Mouse (Mus musculus) brain, embryonic 14.5 days (tissue): Measurements from ENCODE around the gene Tgif2. TPM values are rescaled to one million over a fixed set of nuclear protein-coding genes. Genes with fewer than 3 reads are reported as not detected.
"Not testable (repeated sequence)": the region's sequence is repeated elsewhere in the genome, so short reads cannot be mapped to it uniquely, and the experiment has no call there.

Experiments
- DNase-seq: peaks from one replicate; pipeline ENCODE4 v3.0.0-alpha.2; 2011; ENCODE audit warnings: low read depth
- CTCF ChIP-seq: fragments of 200-500 bp; IDR thresholded peaks from 2 replicates; pipeline ENCODE4 v1.5.1; 2012; ENCODE audit warnings: inconsistent platforms, mild to moderate bottlenecking, moderate library complexity, borderline replicate concordance; ENCODE audit not compliant: insufficient read depth, insufficient read length; ENCODE audit errors: extremely low read depth
- POLR2A ChIP-seq: fragments of 200-500 bp; IDR thresholded peaks from 2 replicates; pipeline ENCODE4 v1.6.1; 2012; ENCODE audit warnings: mild to moderate bottlenecking, inconsistent platforms, borderline replicate concordance; ENCODE audit not compliant: poor library complexity, insufficient read depth, insufficient read length, severe bottlenecking; ENCODE audit errors: extremely low read depth
- polyA plus RNA-seq: library from polyadenylated mRNA; depleted of rRNA; stranded (reverse); fragments of >200 nt; gene quantifications from 2 replicates; pipeline ENCODE4 v1.2.3, GENCODE M21; 2012

The Tgif2 gene
- polyA plus RNA-seq, 1 experiment, result 32.5 TPM

DNA sequence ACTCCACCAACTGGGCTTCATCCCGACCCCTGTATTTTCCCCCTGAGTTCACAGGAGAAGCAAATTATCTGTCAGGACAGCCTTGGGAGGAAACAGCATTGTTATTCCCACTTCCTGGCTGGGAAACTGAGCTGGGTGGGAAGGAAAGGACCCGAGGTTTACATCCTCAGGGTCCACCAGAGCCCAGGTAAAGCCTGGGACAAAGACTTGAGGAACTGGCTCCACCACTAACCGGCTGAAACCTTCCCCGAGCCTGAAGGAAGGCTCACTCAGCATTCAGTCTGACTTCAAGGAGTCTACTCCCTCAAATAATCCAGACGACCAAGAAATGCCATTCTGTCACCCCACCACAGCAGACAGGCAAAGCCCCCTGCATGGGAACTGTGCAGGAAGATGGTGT, 24.9 kb upstream of the Tgif2 start:
- no peak for TF ChIP-seq CTCF
- no peak for TF ChIP-seq POLR2A
- DNase-seq, result no peak

DNA sequence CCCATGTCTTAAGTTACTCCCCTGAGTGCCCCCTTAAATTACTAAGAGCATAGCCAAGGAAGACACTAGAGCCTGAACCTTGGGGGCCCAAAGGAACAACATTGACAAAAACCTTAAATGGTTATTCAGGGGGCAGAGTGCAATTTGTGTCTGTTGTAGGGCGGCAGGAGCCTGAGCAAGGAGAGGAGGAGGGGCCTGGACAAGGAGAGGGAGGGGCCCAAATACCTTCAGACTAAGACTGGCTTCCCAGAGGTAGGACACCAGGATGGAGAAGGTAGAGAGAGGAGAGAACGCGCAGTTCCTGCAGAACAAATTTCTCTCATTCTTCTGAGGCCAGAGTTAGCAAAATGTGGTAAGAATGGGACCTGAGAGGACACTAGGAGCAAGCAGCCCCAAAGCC, 24.4 kb upstream of the Tgif2 start:
- no peak for DNase-seq
- TF ChIP-seq POLR2A (no peak), CTCF (no peak)

DNA sequence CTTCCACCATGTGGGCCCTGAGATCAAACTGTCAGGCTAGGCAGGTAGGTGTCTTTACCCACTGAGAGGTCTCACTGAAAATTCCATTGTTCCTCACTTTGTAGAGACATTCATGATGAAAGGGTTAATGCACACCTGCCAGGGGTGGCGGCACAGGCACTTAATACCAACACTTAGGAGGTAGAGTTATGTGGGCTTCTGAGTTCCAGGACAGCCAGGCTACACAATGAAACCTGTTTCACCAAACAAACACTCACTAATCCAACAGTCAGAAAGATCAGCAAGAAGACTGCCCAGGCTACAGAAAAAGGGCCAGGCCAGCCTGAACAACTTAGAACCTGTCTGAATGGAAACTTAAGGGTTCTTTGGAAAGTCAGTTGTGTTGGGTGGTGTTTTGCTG, 23.7 kb upstream of the Tgif2 start:
- no peak for DNase-seq
- TF ChIP-seq CTCF, result no peak
- no peak for TF ChIP-seq POLR2A

DNA sequence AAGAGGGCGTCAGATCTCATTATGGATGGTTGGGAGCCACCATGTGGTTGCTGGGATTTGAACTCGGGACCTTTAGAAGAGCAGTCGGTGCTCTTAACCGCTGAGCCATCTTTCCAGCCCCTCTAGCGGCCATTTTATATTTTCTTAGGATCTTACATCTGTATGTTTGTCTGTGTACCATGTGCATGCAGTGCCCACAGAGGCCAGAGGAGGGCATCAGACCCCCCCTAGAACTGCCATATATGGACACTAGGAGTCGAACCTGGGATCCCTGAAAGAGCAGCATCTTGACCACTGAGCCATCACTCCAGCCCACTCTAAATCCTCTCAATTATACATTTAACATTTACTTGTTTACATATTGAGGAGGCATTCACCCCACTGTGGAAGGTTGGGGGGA, 14.7 kb upstream of the Tgif2 start:
- not testable (repeated sequence) for DNase-seq

DNA sequence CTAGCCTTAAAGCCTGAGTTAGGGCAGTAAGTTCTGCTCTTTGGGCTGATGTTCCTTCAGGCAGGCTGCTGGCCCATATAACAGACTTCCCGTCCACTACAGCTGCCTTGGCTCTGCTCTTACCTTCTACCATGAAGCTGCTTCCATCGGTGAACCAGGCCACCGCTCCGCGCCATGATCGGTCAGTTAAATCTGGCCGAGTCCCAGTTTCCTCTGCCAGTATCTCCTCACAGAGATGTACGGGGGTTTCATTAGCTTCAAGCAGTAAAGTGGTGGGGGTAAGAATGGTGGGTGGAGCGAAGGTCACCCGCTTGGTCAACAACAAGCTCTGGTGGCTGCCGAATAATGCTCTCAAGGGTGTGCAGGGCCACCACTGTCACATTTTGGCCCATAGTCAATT, 5.5 kb upstream of the Tgif2 start:
- TF ChIP-seq POLR2A (no peak), CTCF (no peak)
- no peak for DNase-seq

DNA sequence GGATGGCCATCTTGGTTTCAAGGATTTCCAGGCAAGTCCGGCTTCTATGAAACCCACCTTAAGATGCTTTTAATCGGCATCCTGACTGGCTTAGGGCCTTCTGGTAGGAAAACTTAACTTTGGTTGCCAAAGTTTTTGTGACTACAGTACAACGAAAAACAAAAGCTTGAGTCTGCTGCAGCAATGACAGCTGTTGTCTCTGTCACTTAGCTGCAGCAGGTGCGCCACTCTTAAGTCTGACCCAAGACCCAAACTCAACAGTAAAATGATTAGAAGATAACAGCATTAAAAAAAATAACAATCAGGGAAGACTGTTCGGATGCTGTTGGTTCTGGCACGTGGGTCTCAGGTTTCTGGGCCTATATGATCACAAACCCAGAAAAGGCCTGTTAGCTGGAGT, 968 bp upstream of the Tgif2 start:
- DNase-seq, result no peak

DNA sequence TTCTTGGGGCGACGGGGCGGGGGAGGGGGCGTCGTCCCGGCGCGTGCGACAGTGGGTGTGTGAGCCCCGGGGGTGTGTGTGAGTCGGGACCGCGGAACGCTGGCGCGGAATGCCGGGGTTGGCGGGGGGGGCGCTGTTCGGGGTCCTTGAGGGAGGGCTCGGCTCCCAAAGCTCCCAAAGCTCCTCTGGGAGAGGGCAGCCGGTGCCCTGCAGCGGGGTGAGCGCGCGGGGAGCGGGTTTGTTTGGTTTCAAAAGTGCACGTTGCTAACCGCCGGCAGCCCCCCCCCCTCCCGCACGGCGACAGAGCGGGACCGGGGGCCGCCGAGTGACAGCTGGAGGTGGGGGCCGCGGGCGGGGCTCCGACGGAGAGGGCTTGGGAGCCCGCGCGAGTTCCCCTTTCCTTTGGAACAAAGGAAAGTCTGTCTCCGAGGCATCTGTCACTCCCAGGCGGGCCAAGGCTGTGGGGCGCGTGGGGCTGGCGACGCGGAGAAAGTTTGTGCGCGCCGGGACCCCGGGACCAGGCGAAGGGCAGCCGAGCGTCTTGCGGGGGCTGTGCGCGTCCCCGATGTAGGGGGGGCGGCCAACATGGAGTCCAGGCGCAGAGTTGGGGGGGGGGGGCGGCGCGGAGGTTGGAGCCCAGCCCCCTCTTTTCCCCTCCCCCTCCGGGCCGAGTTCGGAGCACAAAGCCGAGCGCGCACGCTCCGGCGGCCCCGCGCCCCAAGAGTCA, 657 bp downstream of the Tgif2 start:
- DNase-seq, result peak; percentile 75
- TF ChIP-seq POLR2A, result no peak

More for the DNA sequence above, 968 bp upstream of the Tgif2 start:
- TF ChIP-seq POLR2A (no peak), CTCF (no peak)

DNA sequence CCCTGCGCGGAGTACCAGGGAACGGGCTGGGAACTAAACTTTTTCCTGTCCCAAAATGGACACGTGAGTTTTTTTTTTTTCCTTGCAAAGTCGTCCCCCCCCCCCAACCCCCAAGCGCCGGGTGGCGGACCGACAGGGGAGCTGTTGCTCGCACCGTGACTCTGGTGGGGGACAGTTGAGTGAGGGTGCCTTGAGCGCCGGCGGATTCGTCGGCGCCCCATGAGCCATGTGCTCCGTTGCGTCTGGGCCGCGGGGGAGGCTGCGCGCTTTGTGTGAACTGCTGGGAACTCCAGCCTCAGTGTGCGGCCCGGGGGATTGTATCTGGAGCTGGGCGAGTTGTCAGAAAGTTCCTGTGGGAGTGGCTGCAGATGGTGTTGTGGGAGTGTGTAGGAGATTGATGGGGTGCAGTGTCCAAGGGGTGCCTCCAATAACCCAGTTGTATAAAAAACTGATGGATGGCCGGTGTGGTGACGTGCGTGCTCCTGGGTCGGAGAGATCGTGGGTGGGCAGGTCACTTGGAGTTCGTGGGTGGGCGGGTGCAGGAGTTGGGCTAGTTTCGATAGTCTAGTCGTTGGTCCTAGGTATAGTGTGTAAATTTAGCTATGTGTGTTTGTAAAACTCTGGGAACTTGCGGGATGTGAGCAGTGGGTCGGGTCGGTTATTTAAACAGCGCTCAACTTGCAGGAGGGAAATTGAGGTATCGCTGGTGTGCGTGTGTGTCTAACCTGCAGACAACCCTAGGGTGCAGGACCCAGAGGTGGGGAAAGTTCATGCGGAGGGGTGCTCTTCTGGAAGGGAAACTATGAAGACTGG, 1.4 kb downstream of the Tgif2 start:
- TF ChIP-seq CTCF (no peak), POLR2A (0 out of 2 replicates have a peak, but pooled peaks have one; percentile 1)
- peak; percentile 73 for DNase-seq

DNA sequence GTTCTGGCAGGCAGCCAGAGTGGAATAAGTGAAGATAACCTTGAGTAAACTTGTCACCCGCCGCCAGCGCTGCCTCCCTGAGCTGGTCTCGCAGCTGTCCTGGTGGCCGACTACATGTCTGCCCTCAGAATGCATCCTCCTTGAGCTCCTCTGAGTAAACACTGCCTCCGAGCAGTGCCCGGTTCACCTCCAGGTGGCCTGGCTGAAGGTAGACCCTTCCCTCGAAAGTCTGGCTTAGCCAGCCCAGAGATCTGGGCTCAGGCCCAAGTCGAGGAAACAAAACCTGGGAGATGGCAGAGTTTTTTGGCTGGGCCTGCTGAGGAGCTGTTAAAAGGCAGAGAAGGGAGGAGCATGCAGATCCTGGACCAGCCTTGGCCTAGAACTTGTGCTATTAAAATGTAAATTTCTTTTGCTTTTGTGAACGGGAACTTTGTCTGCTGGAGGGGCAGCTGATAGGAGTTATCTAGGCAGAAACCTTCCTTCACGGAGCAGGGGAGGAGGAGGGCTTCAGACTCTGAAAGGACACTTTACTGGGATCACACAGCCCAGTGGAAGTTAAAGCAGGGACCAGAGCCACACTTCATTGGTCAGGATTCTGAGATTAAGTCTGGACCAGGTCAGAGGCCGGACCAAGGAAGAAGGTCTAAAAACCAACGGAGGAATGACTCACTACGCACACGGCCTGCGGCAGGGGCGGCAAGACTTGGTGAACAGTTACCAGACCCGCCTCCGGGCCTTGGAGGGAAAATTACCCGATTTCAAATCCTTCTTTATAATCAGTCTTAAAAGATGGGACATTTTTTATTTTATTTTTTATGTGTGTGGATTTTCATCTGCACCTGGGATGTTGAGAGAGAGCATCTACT, 2.3 kb downstream of the Tgif2 start:
- DNase-seq, result peak; percentile 93
- TF ChIP-seq POLR2A, result no peak
- TF ChIP-seq CTCF, result no peak

DNA sequence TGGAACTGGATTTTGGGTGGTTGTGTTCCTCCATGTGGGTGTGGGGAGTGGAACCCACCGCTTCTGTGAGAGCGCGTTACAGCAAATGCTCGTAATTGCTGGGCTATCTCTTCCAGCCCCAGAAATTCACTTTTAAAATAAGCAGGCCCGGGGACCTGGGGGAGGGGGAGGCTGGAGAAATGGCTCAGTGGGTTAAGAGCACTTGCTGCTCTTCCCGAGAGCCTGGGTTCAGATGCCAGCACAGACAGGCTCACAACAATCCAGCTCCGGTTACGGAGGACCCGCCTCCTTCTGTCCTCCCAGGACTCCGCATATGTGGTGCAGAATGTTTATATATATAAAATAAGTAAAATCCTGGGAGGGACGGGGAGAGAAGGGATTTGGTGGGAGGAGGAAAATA, 2.9 kb downstream of the Tgif2 start:
- DNase-seq, result peak; percentile 37

DNA sequence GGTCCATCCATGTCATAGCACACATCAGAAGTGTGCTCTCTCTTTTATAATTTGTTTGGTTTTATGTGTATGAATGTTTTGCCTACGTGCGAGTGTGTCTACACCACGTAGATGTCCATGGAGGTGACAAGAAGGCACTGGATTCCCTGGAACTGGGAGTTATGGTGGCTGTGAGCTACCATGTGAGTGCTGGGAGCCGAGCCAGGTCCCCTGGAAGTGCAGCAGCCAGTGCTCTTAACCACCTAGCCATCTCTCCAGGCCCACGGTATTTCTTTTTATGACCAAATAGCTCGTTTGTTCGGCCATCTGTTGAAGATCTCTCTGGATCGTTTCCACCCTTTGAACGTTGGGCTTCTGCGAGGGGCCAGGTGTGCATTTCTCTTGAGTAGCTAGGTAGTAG, 3.5 kb downstream of the Tgif2 start:
- TF ChIP-seq POLR2A (no peak), CTCF (no peak)
- DNase-seq, result peak; percentile 24

More for the DNA sequence above, 2.9 kb downstream of the Tgif2 start:
- no peak for TF ChIP-seq CTCF
